Mouse (Mus musculus): Measurements from ENCODE around the gene Clic4. TPM values are rescaled to one million over a fixed set of nuclear protein-coding genes. Genes with fewer than 3 reads are reported as not detected.

Gene Clic4
- polyA plus RNA-seq, 2 experiments: 68.0 to 88.2 TPM

DNA sequence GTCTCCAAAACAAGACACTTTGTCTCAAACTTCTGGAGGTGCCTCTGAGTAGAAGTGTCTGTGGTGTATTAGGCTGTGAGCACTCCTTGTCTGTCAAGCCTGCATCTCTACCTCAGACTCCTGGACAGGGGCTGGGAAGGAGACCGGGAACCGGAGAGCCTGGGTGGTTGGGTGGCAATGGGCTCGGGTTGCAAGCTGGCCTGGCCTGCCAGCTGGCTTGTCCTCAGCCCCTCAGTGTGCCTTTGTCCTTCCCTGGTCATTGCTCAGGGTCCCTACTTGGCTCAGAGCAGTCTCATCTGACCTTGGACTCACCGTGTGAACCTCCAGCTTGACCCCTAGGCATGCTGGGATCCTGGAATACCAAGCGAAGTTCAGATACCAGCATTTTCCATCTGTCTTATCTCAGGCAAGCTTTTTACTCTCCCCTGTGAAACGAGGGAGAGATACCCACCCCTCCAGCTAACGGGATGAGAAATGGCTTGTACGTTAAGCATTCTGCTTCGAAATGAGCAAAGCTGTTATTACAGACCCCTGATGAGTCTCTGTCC, 36.6 kb upstream of the Clic4 start:
- Histone ChIP-seq H3K36me3 (ENCODE audit: control insufficient read depth, insufficient read depth, low read length) (no peaks in the 10 kb centered on the region; the same call in 1 of the 2 replicates), H3K9me3 (ENCODE audit: control insufficient read depth, low read length) (no peaks in the 10 kb centered on the region), H3K4me1 (ENCODE audit: control insufficient read depth, insufficient read depth, low read length) (peaks cover 20% of the 10 kb centered on the region), H3K27ac (replicated peaks; ENCODE audit: low read depth, low read length) (no peak overlapping the region), H3K4me2 (replicated peaks; ENCODE audit: low read depth, low read length, severe bottlenecking) (no peak overlapping the region), H3K9ac (ENCODE audit: low read depth, low read length, severe bottlenecking) (no peak overlapping the region), H3K4me3 (replicated peaks; ENCODE audit: low read length) (no peak overlapping the region), H3K27me3 (ENCODE audit: control insufficient read depth, insufficient read depth, low read length) (0 out of 2 replicates have a peak, but pooled peaks cover 3% of the 10 kb centered on the region)
- ATAC-seq (ENCODE audit: low FRiP score, low read depth): no peak
- TF ChIP-seq POLR2A (IDR thresholded peaks at IDR 0.05; ENCODE audit: borderline replicate concordance, extremely low read depth, insufficient read depth, insufficient read length): no peak
- no peak for DNase-seq (ENCODE audit: low spot score)
- 47% methylated on average over 9 of the region's 9 CpGs for WGBS

DNA sequence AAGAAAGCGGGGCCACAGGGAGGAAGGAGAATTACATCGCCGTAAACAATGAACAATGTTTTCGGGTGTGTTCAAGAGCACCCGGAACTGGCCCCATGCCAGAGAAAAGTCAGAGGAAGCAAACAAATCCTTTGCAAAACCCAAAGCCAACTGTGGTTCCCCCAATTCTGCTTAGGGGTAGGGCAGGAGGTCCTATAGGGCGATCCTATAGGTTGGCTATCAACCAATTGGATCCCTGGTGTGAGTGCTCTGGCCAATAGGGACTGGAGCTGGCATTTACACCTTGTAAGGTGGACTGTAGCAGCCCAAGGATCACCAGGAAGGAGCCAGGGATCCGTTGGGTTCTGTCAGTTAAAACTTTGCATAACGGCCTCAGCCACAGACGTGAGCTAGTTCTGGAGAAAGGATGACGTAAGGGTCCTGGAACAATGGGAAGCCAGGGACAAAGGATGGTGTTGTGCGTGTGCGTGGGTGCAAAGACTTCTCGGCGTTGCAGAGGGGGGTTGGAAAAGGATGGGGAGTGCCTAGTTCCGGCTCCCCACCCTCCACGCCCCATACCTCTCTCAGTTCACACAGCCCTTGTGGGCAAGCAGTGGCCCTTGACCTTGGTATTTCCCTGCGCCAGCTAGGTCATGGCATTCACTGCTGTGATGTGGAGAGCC, 34.5 kb upstream of the Clic4 start:
- ATAC-seq (ENCODE audit: low FRiP score, low read depth): no peak
- no peak overlapping the region for H3K27ac ChIP-seq (replicated peaks; ENCODE audit: low read depth, low read length)

DNA sequence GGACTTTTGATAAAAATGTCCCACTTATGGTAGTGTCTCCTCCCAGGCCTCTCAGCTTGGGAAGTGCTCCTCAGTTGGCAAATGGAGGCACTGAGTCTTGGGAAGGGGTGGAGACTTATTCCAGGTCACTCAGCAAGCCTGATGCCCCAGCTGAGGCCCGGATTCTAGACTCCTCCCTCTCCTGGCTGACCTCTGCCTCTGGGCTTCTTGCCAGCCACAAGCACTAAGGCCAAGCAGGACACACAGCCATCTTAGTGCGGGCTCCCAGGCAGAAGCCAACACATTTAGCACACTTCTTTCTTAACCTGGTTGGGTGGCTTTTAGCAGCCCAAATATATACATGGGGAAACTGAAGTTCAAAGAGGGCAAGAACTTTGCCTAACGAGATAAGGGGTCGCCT, 33.9 kb upstream of the Clic4 start:
- peaks cover 12% of the 10 kb centered on the region for H3K4me1 ChIP-seq (ENCODE audit: control insufficient read depth, insufficient read depth, low read length)
- no peak overlapping the region for H3K27ac ChIP-seq (replicated peaks; ENCODE audit: low read depth, low read length)
- 67% methylated on average over 4 of the region's 4 CpGs for WGBS
- H3K36me3 ChIP-seq (ENCODE audit: control insufficient read depth, insufficient read depth, low read length): no peaks in the 10 kb centered on the region
- no peak overlapping the region for H3K4me2 ChIP-seq (replicated peaks; ENCODE audit: low read depth, low read length, severe bottlenecking)
- H3K27me3 ChIP-seq (ENCODE audit: control insufficient read depth, insufficient read depth, low read length): 0 out of 2 replicates have a peak, but pooled peaks cover 3% of the 10 kb centered on the region
- ATAC-seq (ENCODE audit: low FRiP score, low read depth) (no peak), DNase-seq (ENCODE audit: low spot score) (no peak)
- H3K4me3 ChIP-seq (replicated peaks; ENCODE audit: low read length): no peak overlapping the region
- no peaks in the 10 kb centered on the region for H3K9me3 ChIP-seq (ENCODE audit: control insufficient read depth, low read length)
- no peak for TF ChIP-seq POLR2A (IDR thresholded peaks at IDR 0.05; ENCODE audit: borderline replicate concordance, extremely low read depth, insufficient read depth, insufficient read length)
- H3K9ac ChIP-seq (ENCODE audit: low read depth, low read length, severe bottlenecking): no peak overlapping the region

More for the DNA sequence above, 34.5 kb upstream of the Clic4 start:
- 50% methylated on average over 17 of the region's 17 CpGs for WGBS
- 0 out of 2 replicates have a peak, but pooled peaks cover 3% of the 10 kb centered on the region for H3K27me3 ChIP-seq (ENCODE audit: control insufficient read depth, insufficient read depth, low read length)
- H3K36me3 ChIP-seq (ENCODE audit: control insufficient read depth, insufficient read depth, low read length): no peaks in the 10 kb centered on the region
- no peak overlapping the region for H3K4me3 ChIP-seq (replicated peaks; ENCODE audit: low read length)
- DNase-seq (ENCODE audit: low spot score): no peak
- H3K4me1 ChIP-seq (ENCODE audit: control insufficient read depth, insufficient read depth, low read length): peaks cover 12% of the 10 kb centered on the region
- H3K9ac ChIP-seq (ENCODE audit: low read depth, low read length, severe bottlenecking): no peak overlapping the region
- TF ChIP-seq POLR2A (IDR thresholded peaks at IDR 0.05; ENCODE audit: borderline replicate concordance, extremely low read depth, insufficient read depth, insufficient read length): no peak
- no peaks in the 10 kb centered on the region for H3K9me3 ChIP-seq (ENCODE audit: control insufficient read depth, low read length)
- H3K4me2 ChIP-seq (replicated peaks; ENCODE audit: low read depth, low read length, severe bottlenecking): no peak overlapping the region

DNA sequence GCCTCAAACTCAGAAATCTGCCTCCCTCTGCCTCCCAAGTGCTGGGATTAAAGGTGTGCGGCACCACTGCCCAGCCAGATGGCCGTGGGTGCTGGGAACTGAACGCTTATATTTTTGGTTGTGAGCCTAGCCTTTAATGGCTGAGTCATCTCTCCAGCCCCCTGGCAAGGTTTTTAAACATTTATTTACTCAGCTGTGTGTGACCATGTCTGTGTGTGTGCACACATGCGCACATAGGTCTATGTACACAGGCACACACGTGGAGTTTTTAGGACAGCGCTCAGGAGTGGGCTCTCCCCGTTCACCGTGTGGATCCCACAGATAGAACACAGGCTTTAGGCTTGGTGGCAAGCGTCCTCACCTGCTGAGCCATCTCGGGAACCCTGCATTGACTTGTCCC, 29.6 kb upstream of the Clic4 start:
- H3K4me1 ChIP-seq (ENCODE audit: control insufficient read depth, insufficient read depth, low read length): peaks cover 20% of the 10 kb centered on the region
- 79% methylated on average over 10 of the region's 10 CpGs for WGBS
- no peak overlapping the region for H3K27ac ChIP-seq (replicated peaks; ENCODE audit: low read depth, low read length)
- no peak for TF ChIP-seq POLR2A (IDR thresholded peaks at IDR 0.05; ENCODE audit: borderline replicate concordance, extremely low read depth, insufficient read depth, insufficient read length)
- ATAC-seq (ENCODE audit: low FRiP score, low read depth) (no peak), DNase-seq (ENCODE audit: low spot score) (no peak)
- no peaks in the 10 kb centered on the region for H3K36me3 ChIP-seq (ENCODE audit: control insufficient read depth, insufficient read depth, low read length)
- H3K9ac ChIP-seq (ENCODE audit: low read depth, low read length, severe bottlenecking): no peak overlapping the region
- H3K27me3 ChIP-seq (ENCODE audit: control insufficient read depth, insufficient read depth, low read length): no peaks in the 10 kb centered on the region
- H3K4me2 ChIP-seq (replicated peaks; ENCODE audit: low read depth, low read length, severe bottlenecking): no peak overlapping the region
- no peaks in the 10 kb centered on the region for H3K9me3 ChIP-seq (ENCODE audit: control insufficient read depth, low read length)
- H3K4me3 ChIP-seq (replicated peaks; ENCODE audit: low read length): no peak overlapping the region

DNA sequence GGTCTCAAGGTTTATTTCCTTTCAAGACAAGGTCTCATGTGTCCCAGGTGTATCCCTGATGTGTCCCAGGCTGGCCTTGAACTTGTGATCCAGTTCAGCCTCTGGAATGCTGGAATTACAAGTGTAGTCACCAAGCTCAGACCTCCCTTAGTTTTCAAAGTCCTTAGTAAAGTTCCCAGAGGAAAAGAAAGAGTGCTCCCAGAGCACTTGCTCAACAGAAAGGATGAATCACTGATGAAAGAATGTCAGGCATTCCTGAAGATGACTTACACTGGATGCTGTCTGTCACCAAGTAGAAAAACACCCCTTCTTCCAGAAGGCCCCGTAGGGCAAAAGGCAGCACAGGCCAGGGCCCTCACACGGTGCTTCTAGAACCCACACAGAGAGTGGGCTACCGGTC, 28.6 kb upstream of the Clic4 start:
- no peaks in the 10 kb centered on the region for H3K9me3 ChIP-seq (ENCODE audit: control insufficient read depth, low read length)
- DNase-seq (ENCODE audit: low spot score): no peak
- WGBS: 58% methylated on average over 3 of the region's 3 CpGs
- H3K27me3 ChIP-seq (ENCODE audit: control insufficient read depth, insufficient read depth, low read length): no peaks in the 10 kb centered on the region
- H3K4me1 ChIP-seq (ENCODE audit: control insufficient read depth, insufficient read depth, low read length): peaks cover 23% of the 10 kb centered on the region
- H3K36me3 ChIP-seq (ENCODE audit: control insufficient read depth, insufficient read depth, low read length): no peaks in the 10 kb centered on the region
- no peak overlapping the region for H3K4me3 ChIP-seq (replicated peaks; ENCODE audit: low read length)
- H3K4me2 ChIP-seq (replicated peaks; ENCODE audit: low read depth, low read length, severe bottlenecking): no peak overlapping the region
- no peak for TF ChIP-seq POLR2A (IDR thresholded peaks at IDR 0.05; ENCODE audit: borderline replicate concordance, extremely low read depth, insufficient read depth, insufficient read length)
- ATAC-seq (ENCODE audit: low FRiP score, low read depth): no peak
- no peak overlapping the region for H3K9ac ChIP-seq (ENCODE audit: low read depth, low read length, severe bottlenecking)
- no peak overlapping the region for H3K27ac ChIP-seq (replicated peaks; ENCODE audit: low read depth, low read length)

Measured in limb, embryonic 14.5 days (tissue).